Mouse (Mus musculus) left cerebral cortex, adult 11 months (tissue): ENCODE measurements around the gene Ltb4r1.

Experiments used
- DNase-seq: peaks from one replicate; pipeline ENCODE4 v3.0.0; 2022; ENCODE audit warnings: low spot score

The Ltb4r1 gene

GRCm38 (mm10) chr14:55787731-55788130 is 22.0 kb downstream of the Ltb4r1 start:
- DNase-seq: no peak

GRCm38 (mm10) chr14:55788256-55789050 is 22.7 kb downstream of the Ltb4r1 start, which contains the start of gene Ripk3:
TSS of gene Ripk3 (minus strand) at chr14:55788865.
- no peak for DNase-seq

- DNase-seq: no peak
Measured at GRCm38 (mm10) chr14:55793461-55793860, 27.7 kb downstream of the Ltb4r1 start.

GRCm38 (mm10) chr14:55793946-55794345 is 28.2 kb downstream of the Ltb4r1 start:
- no peak for DNase-seq

- DNase-seq: no peak
Measured at GRCm38 (mm10) chr14:55795380-55796163, 29.8 kb downstream of the Ltb4r1 start.

GRCm38 (mm10) chr14:55814885-55815284 is 49.1 kb downstream of the Ltb4r1 start:
- no peak for DNase-seq

- DNase-seq: no peak
Measured at GRCm38 (mm10) chr14:55815310-55815751, 49.6 kb downstream of the Ltb4r1 start.
